Mouse (Mus musculus) midbrain, embryonic 10.5 days (tissue): ENCODE measurements around the gene E030018B13Rik. TPM values are rescaled to one million over a fixed set of nuclear protein-coding genes. Genes with fewer than 3 reads are reported as not detected.

Experiments
- DNase-seq: peaks from one replicate; pipeline ENCODE4 v3.0.0-alpha.2; 2017; ENCODE audit warnings: low spot score
- H3K27ac ChIP-seq: fragments of 300-500 bp; sonication (generic); replicated peaks from 2 replicates; pipeline ENCODE4 v1.5.1; 2016; ENCODE audit warnings: mild to moderate bottlenecking
- H3K27me3 ChIP-seq: fragments of 300-500 bp; sonication (generic); 2 replicates; pipeline ENCODE4 v1.6.1; 2016; ENCODE audit warnings: low read depth, mild to moderate bottlenecking; ENCODE audit not compliant: poor library complexity, severe bottlenecking
- H3K36me3 ChIP-seq: fragments of 300-500 bp; sonication (generic); 2 replicates; pipeline ENCODE4 v1.6.1; 2016; ENCODE audit warnings: mild to moderate bottlenecking, moderate library complexity
- H3K4me1 ChIP-seq: fragments of 300-500 bp; sonication (generic); 2 replicates; pipeline ENCODE4 v1.6.1; 2016
- H3K4me3 ChIP-seq: fragments of 300-500 bp; sonication (generic); 2 replicates; pipeline ENCODE4 v1.5.1; 2016; ENCODE audit warnings: mild to moderate bottlenecking, moderate library complexity
- H3K9me3 ChIP-seq: fragments of 300-500 bp; sonication (generic); replicated peaks from 2 replicates; pipeline ENCODE4 v1.6.1; 2016; ENCODE audit warnings: mild to moderate bottlenecking
- WGBS: fragments of 180-500 bp; shearing (Covaris S2); methylation state at CpG from one replicate; pipeline ENCODE4 v1.1.7; 2016; 5-methylcytosine and 5-hydroxymethylcytosine counted together
- polyA plus RNA-seq: library from polyadenylated mRNA; unstranded; fragments of >200 nt; fragmentation: Nextera tagmentation; extraction: Ambion mirVana; gene quantifications from 2 replicates; pipeline ENCODE4 v1.2.1, GENCODE M21; 2016

Gene E030018B13Rik
- polyA plus RNA-seq, 1 experiment from 2014 or later: not detected

DNA sequence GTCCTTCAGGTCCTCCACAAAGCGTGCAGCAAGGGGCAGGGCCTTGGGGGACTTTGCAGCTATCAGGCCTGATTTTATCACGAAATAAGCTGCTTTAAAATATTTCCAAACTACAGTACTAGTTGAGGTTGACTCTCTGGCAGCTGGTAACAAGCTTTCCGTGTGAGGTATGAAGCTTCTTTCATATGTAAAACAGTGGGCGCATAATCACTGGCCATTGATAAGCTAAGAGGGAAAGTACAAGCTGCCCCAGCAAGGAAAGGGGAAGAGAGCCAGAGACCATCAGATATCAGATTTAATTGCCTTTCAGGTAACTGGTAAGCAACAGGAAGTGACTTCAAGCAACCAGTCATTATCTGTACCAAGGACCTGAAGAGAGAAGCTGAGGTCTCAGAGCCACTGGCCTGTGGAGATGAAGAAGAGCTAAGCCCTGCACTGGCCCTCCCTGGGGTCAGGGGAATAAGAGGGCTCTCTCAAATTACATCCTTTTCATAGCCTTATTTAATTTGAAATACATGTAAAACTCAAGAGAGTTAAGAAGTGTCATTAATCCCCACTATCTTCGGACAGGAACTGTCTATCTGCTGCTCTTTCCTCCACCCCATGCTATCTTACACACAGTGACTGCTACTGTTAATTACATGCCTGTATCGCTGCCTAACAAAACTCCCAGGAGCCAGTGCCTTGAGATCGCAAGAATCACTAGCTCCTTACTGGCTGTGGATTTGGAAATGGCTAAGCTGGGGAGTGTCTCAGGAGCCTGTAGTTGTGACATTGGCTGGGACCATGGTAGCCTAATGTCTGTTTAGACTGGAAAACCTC is 35.6 kb downstream of the E030018B13Rik start:
- Histone ChIP-seq H3K27ac (peak overlapping the region; percentile 69), H3K36me3 (no peaks in the 10 kb centered on the region), H3K27me3 (no peaks in the 10 kb centered on the region), H3K4me1 (peaks cover 46% of the 10 kb centered on the region), H3K4me3 (no peak overlapping the region), H3K9me3 (no peaks in the 10 kb centered on the region)
- no peak for DNase-seq
- WGBS: 45% methylated on average over 7 of the region's 7 CpGs

DNA sequence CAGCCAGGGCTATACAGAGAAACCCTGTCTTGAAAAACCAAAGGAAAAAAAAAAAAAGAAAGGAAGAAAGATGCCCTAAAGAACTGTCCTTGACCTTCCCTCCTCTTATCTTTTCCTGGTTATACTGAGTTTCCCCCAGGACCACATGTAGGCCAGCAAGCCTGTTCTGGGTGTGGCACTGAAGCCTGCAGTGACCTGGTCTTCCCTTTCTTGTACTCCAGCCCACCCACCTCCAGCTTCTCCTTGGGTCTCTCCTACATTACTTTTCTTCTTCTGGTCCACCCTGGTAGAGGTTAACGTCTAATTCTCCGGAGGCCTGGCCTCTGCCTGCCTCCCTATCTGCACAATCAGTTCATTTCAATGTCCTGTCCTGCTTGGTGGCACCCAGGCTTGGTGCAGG is 38.8 kb downstream of the E030018B13Rik start:
- Histone ChIP-seq H3K9me3 (no peaks in the 10 kb centered on the region), H3K4me3 (no peak overlapping the region), H3K27me3 (no peaks in the 10 kb centered on the region), H3K36me3 (no peaks in the 10 kb centered on the region), H3K4me1 (peaks cover 59% of the 10 kb centered on the region), H3K27ac (peak overlapping the region; percentile 98)
- WGBS: 96% methylated on average over 2 of the region's 2 CpGs
- DNase-seq: no peak

GRCm38 (mm10) chr7:63956138-63956823 is 39.6 kb downstream of the E030018B13Rik start:
- WGBS: 71% methylated on average over 14 of the region's 14 CpGs
- no peaks in the 10 kb centered on the region for H3K36me3 ChIP-seq
- H3K27ac ChIP-seq: peak overlapping the region; percentile 98
- no peaks in the 10 kb centered on the region for H3K27me3 ChIP-seq
- no peaks in the 10 kb centered on the region for H3K9me3 ChIP-seq
- H3K4me1 ChIP-seq: peaks cover 57% of the 10 kb centered on the region
- H3K4me3 ChIP-seq: peak overlapping the region; percentile 47; the same call in 1 of the 2 replicates
- DNase-seq: no peak

GRCm38 (mm10) chr7:63956981-63957713 is 40.5 kb downstream of the E030018B13Rik start:
- peak; percentile 91 for DNase-seq
- H3K4me3 ChIP-seq: peak overlapping the region; percentile 47
- no peaks in the 10 kb centered on the region for H3K9me3 ChIP-seq
- H3K27ac ChIP-seq: peak overlapping the region; percentile 98
- H3K36me3 ChIP-seq: no peaks in the 10 kb centered on the region
- 7% methylated on average over 16 of the region's 16 CpGs for WGBS
- H3K4me1 ChIP-seq: peaks cover 48% of the 10 kb centered on the region
- H3K27me3 ChIP-seq: no peaks in the 10 kb centered on the region

GRCm38 (mm10) chr7:63957872-63958640 is 41.4 kb downstream of the E030018B13Rik start:
- Histone ChIP-seq H3K9me3 (no peaks in the 10 kb centered on the region), H3K36me3 (no peaks in the 10 kb centered on the region), H3K4me3 (peak overlapping the region; percentile 47), H3K4me1 (peaks cover 43% of the 10 kb centered on the region), H3K27ac (peak overlapping the region; percentile 98), H3K27me3 (no peaks in the 10 kb centered on the region)
- 76% methylated on average over 12 of the region's 12 CpGs for WGBS
- peak; percentile 36 for DNase-seq

DNA sequence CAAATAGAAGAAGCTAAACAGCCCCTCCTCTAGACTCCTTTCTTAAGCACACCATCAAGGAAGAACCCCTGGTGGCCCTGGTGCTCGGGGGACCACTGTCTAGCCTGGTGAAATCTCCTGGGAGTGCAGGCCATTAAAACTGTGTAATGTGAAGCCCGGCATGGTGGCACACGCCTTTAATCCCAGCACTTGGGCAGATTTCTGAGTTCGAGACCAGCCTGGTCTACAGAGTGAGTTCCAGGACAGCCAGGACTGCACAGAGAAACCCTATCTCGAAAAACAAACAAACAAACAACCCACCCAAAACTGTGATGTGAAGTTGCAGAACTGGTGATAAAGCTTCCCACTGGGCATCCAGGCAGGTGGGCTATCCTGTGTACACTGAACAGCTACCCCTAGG is 47.0 kb downstream of the E030018B13Rik start:
- 70% methylated on average over 5 of the region's 5 CpGs for WGBS
- no peaks in the 10 kb centered on the region for H3K36me3 ChIP-seq
- H3K4me3 ChIP-seq: no peak overlapping the region
- no peak overlapping the region for H3K27ac ChIP-seq
- H3K27me3 ChIP-seq: no peaks in the 10 kb centered on the region
- H3K9me3 ChIP-seq: no peaks in the 10 kb centered on the region
- DNase-seq: no peak
- peaks cover 21% of the 10 kb centered on the region for H3K4me1 ChIP-seq

DNA sequence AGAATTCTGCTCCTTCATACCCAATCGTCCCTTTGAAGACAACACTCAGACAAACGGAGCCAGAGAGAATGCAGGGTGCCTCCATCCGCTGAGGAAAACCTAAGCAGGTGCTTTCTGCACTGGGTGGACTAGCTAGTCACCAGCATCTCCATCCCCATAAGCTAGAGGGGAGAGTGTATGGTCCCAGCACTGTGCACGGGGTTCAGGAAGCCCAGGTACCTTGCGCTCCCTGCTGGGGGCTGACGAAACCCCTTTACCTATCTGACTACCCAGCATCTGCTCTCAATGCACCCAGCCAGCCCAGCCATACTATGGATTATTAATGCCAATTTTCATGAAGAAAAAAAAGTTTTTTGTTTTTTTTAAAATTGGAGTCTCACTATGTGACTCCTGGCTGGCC is 47.5 kb downstream of the E030018B13Rik start:
- no peaks in the 10 kb centered on the region for H3K27me3 ChIP-seq
- WGBS: 80% methylated on average over 6 of the region's 6 CpGs
- DNase-seq: no peak
- H3K4me3 ChIP-seq: no peak overlapping the region
- H3K9me3 ChIP-seq: no peaks in the 10 kb centered on the region
- peaks cover 16% of the 10 kb centered on the region for H3K4me1 ChIP-seq
- no peaks in the 10 kb centered on the region for H3K36me3 ChIP-seq
- no peak overlapping the region for H3K27ac ChIP-seq

DNA sequence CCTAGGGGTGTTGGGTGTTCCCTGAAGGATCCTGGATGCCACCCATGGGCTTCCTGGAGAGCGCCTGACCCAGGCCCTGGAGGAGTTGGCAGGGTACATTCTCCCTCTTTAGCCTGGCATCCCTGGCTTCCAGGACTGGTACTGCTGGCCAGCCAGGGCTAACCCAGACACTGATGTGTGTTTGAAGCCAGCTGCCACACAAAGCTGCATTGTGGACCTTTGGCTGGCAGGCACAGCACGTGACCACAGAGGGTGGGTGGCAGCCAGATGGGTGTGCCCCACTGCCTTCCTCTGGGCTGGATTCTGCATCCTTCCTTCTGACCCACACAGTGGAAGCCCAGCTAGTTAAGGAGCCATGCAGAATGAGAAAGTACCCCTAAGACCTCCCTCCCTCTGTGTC is 48.5 kb downstream of the E030018B13Rik start:
- H3K4me3 ChIP-seq: no peak overlapping the region
- DNase-seq: no peak
- WGBS: 74% methylated on average over 2 of the region's 2 CpGs
- no peaks in the 10 kb centered on the region for H3K36me3 ChIP-seq
- H3K27me3 ChIP-seq: no peaks in the 10 kb centered on the region
- H3K4me1 ChIP-seq: peaks cover 21% of the 10 kb centered on the region
- H3K9me3 ChIP-seq: no peaks in the 10 kb centered on the region
- H3K27ac ChIP-seq: peak overlapping the region; percentile 73

GRCm38 (mm10) chr7:63965635-63966418 is 49.2 kb downstream of the E030018B13Rik start:
- no peaks in the 10 kb centered on the region for H3K36me3 ChIP-seq
- H3K4me3 ChIP-seq: no peak overlapping the region
- peaks cover 28% of the 10 kb centered on the region for H3K4me1 ChIP-seq
- no peaks in the 10 kb centered on the region for H3K9me3 ChIP-seq
- 83% methylated on average over 5 of the region's 5 CpGs for WGBS
- no peaks in the 10 kb centered on the region for H3K27me3 ChIP-seq
- DNase-seq: no peak
- peak overlapping the region; percentile 73 for H3K27ac ChIP-seq

DNA sequence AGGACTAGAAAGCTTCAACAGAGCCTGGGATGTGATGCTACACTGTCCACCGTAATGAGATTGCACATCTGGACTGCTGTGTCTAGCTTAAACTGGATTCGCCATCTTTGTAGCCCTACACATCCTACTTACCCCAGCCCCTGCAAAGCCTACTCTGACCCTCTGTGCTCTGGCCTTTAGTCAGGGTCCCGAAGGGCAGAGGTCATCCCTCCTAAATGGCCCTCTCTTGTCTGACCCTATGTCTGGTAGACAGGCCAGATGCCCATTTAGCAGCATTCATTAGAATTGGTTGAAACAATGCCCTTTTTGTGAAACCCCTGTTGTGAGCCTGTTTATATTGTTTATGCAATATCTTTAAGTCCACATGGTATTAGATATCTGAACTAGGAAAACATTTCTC is 53.3 kb downstream of the E030018B13Rik start:
- Histone ChIP-seq H3K4me3 (no peak overlapping the region), H3K36me3 (no peaks in the 10 kb centered on the region), H3K27me3 (no peaks in the 10 kb centered on the region), H3K4me1 (peaks cover 26% of the 10 kb centered on the region), H3K9me3 (no peaks in the 10 kb centered on the region), H3K27ac (peak overlapping the region; percentile 43; the same call in 1 of the 2 replicates)
- WGBS: 50% methylated on average over 3 of the region's 3 CpGs
- DNase-seq: no peak
